Mouse (Mus musculus) heart, embryonic 14.5 days (tissue): ENCODE results near the gene Lrrn2. TPM values are rescaled to one million over a fixed set of nuclear protein-coding genes. Genes with fewer than 3 reads are reported as not detected.

ENCODE experiments used
- ATAC-seq: fragments of 200-750 bp; cut with Nextera tagmentation; 2 replicates; pipeline ENCODE4 v1.8.0; 2017; ENCODE audit warnings: low read depth, moderate TSS enrichment; ENCODE audit not compliant: insufficient number of reproducible peaks, insufficient read depth, low FRiP score
- H3K27ac ChIP-seq, 2 experiments: fragments of 200-500 bp in 1 of 2; fragments of 300-500 bp in 1 of 2; sonication (generic) in 1 of 2; replicated peaks in 1 of 2; 2 replicates each; pipeline ENCODE4 v1.5.1; 2012 to 2014; ENCODE audit warnings: low read depth in 2 of 2, low read length in 2 of 2, control low read depth in 1 of 2, mild to moderate bottlenecking in 1 of 2, mixed read lengths in 1 of 2; ENCODE audit not compliant: control insufficient read depth in 1 of 2, insufficient read depth in 1 of 2
- H3K27me3 ChIP-seq: fragments of 300-500 bp; sonication (generic); 2 replicates; pipeline ENCODE4 v1.6.1; 2014; ENCODE audit warnings: mild to moderate bottlenecking, low read length, control low read depth; ENCODE audit not compliant: control insufficient read depth, insufficient read depth
- H3K36me3 ChIP-seq: fragments of 300-500 bp; sonication (generic); 2 replicates; pipeline ENCODE4 v1.6.1; 2014; ENCODE audit warnings: mild to moderate bottlenecking, control low read depth, low read length, mixed read lengths; ENCODE audit not compliant: control insufficient read depth, insufficient read depth
- H3K4me1 ChIP-seq, 2 experiments: fragments of 200-500 bp in 1 of 2; fragments of 300-500 bp in 1 of 2; sonication (generic) in 1 of 2; 2 replicates each; pipeline ENCODE4 v1.6.1; 2012 to 2014; ENCODE audit warnings: low read length in 2 of 2, control low read depth in 1 of 2, mixed read lengths in 1 of 2; ENCODE audit not compliant: control insufficient read depth in 2 of 2, insufficient read depth in 2 of 2
- H3K4me2 ChIP-seq: fragments of 300-500 bp; sonication (generic); 2 replicates; pipeline ENCODE4 v1.6.1; 2014; ENCODE audit warnings: mild to moderate bottlenecking, low read length
- H3K4me3 ChIP-seq, 2 experiments: fragments of 200-500 bp in 1 of 2; fragments of 300-500 bp in 1 of 2; sonication (generic) in 1 of 2; 2 replicates each; pipeline ENCODE4 v1.5.1; 2012 to 2014; ENCODE audit warnings: low read length in 2 of 2, mild to moderate bottlenecking in 2 of 2, control low read depth in 1 of 2, low read depth in 1 of 2, moderate library complexity in 1 of 2; ENCODE audit not compliant: control insufficient read depth in 1 of 2, insufficient read depth in 1 of 2
- H3K9ac ChIP-seq: fragments of 300-500 bp; sonication (generic); 2 replicates; pipeline ENCODE4 v1.6.1; 2014; ENCODE audit warnings: mild to moderate bottlenecking, low read length
- H3K9me3 ChIP-seq: fragments of 300-500 bp; sonication (generic); 2 replicates; pipeline ENCODE4 v1.6.1; 2016; ENCODE audit warnings: low read length, control low read depth; ENCODE audit not compliant: control insufficient read depth
- WGBS: fragments of 180-500 bp; shearing (Covaris S2); extraction: QIAGEN DNeasy Blood & Tissue Kit; methylation state at CpG from one replicate; pipeline ENCODE4 v1.1.7; 2014; 5-methylcytosine and 5-hydroxymethylcytosine counted together
- polyA plus RNA-seq: library from polyadenylated mRNA; unstranded; fragments of >200 nt; fragmentation: Nextera tagmentation; extraction: Ambion mirVana; gene quantifications from 2 replicates; pipeline ENCODE4 v1.2.1, GENCODE M21; 2014

The Lrrn2 gene
- polyA plus RNA-seq, 1 experiment from 2014 or later = 12.0 TPM

GRCm38 (mm10) chr1:132928907-132929250 is 48.8 kb downstream of the Lrrn2 start:
- no peak overlapping the region for H3K4me3 ChIP-seq
- H3K9me3 ChIP-seq = no peaks in the 10 kb centered on the region
- H3K4me1 ChIP-seq = peaks cover 0 to 3% of the 10 kb centered on the region in 2 experiments; a peak in 2 of 4 replicates
- ATAC-seq = no peak
- H3K4me2 ChIP-seq = no peak overlapping the region
- H3K27me3 ChIP-seq = no peaks in the 10 kb centered on the region
- no peak overlapping the region for H3K9ac ChIP-seq
- H3K36me3 ChIP-seq = no peaks in the 10 kb centered on the region
- H3K27ac ChIP-seq = no peak overlapping the region
- WGBS = 50% methylated on average over 3 of the region's 3 CpGs

GRCm38 (mm10) chr1:132930291-132930690 is 50.2 kb downstream of the Lrrn2 start:
- no peak for ATAC-seq
- no peak overlapping the region for H3K4me3 ChIP-seq
- no peak overlapping the region for H3K4me2 ChIP-seq
- no peaks in the 10 kb centered on the region for H3K27me3 ChIP-seq
- H3K9ac ChIP-seq = no peak overlapping the region
- no peak overlapping the region for H3K27ac ChIP-seq
- peaks cover 0 to 3% of the 10 kb centered on the region in 2 experiments; a peak in 2 of 4 replicates for H3K4me1 ChIP-seq
- no peaks in the 10 kb centered on the region for H3K36me3 ChIP-seq
- no peaks in the 10 kb centered on the region for H3K9me3 ChIP-seq
- WGBS = 79% methylated on average over 4 of the region's 4 CpGs

GRCm38 (mm10) chr1:132932421-132932820 is 52.3 kb downstream of the Lrrn2 start:
- H3K36me3 ChIP-seq = no peaks in the 10 kb centered on the region
- H3K9ac ChIP-seq = no peak overlapping the region
- 53% methylated on average over 2 of the region's 2 CpGs for WGBS
- H3K9me3 ChIP-seq = no peaks in the 10 kb centered on the region
- H3K4me3 ChIP-seq = no peak overlapping the region
- no peaks in the 10 kb centered on the region for H3K27me3 ChIP-seq
- ATAC-seq = no peak
- peaks cover 0 to 3% of the 10 kb centered on the region in 2 experiments; a peak in 2 of 4 replicates for H3K4me1 ChIP-seq
- H3K27ac ChIP-seq = no peak overlapping the region
- no peak overlapping the region for H3K4me2 ChIP-seq

GRCm38 (mm10) chr1:132934856-132935255 is 54.8 kb downstream of the Lrrn2 start:
- Histone ChIP-seq H3K9ac (no peak overlapping the region), H3K4me3 (no peak overlapping the region), H3K4me2 (no peak overlapping the region), H3K36me3 (no peaks in the 10 kb centered on the region), H3K4me1 (peaks cover 0 to 3% of the 10 kb centered on the region in 2 experiments; a peak in 2 of 4 replicates), H3K27me3 (no peaks in the 10 kb centered on the region), H3K9me3 (no peaks in the 10 kb centered on the region), H3K27ac (no peak overlapping the region)
- 32% methylated on average over 7 of the region's 7 CpGs for WGBS
- no peak for ATAC-seq

GRCm38 (mm10) chr1:132937296-132938030 is 57.4 kb downstream of the Lrrn2 start:
- H3K4me3 ChIP-seq = no peak overlapping the region
- no peaks in the 10 kb centered on the region for H3K36me3 ChIP-seq
- ATAC-seq = no peak
- no peaks in the 10 kb centered on the region for H3K27me3 ChIP-seq
- H3K27ac ChIP-seq = no peak overlapping the region
- 85% methylated on average over 26 of the region's 26 CpGs for WGBS
- H3K4me1 ChIP-seq = no peaks in the 10 kb centered on the region; a peak in 1 of 4 replicates
- H3K9me3 ChIP-seq = no peaks in the 10 kb centered on the region
- H3K4me2 ChIP-seq = no peak overlapping the region
- H3K9ac ChIP-seq = no peak overlapping the region

- H3K4me2 ChIP-seq = no peak overlapping the region
- H3K9ac ChIP-seq = no peak overlapping the region
- no peaks in the 10 kb centered on the region for H3K9me3 ChIP-seq
- no peak; the same call in 1 of the 2 replicates for ATAC-seq
- H3K36me3 ChIP-seq = no peaks in the 10 kb centered on the region
- H3K4me1 ChIP-seq = no peaks in the 10 kb centered on the region
- WGBS = 68% methylated on average over 8 of the region's 8 CpGs
- H3K4me3 ChIP-seq = no peak overlapping the region
- H3K27me3 ChIP-seq = no peaks in the 10 kb centered on the region
- H3K27ac ChIP-seq = no peak overlapping the region
These were observed 58.9 kb downstream of the Lrrn2 start for GRCm38 (mm10) chr1:132938975-132939374.

GRCm38 (mm10) chr1:132945826-132946225 is 65.8 kb downstream of the Lrrn2 start:
- Histone ChIP-seq H3K27me3 (no peaks in the 10 kb centered on the region; the same call in 1 of the 2 replicates), H3K4me1 (no peaks in the 10 kb centered on the region), H3K4me3 (no peak overlapping the region), H3K27ac (no peak overlapping the region), H3K36me3 (no peaks in the 10 kb centered on the region), H3K9me3 (no peaks in the 10 kb centered on the region), H3K4me2 (no peak overlapping the region), H3K9ac (no peak overlapping the region)
- 67% methylated on average over 8 of the region's 8 CpGs for WGBS
- ATAC-seq = no peak

GRCm38 (mm10) chr1:132947811-132948210 is 67.7 kb downstream of the Lrrn2 start:
- Histone ChIP-seq H3K27me3 (no peaks in the 10 kb centered on the region; the same call in 1 of the 2 replicates), H3K27ac (no peak overlapping the region), H3K4me1 (no peaks in the 10 kb centered on the region), H3K4me2 (no peak overlapping the region), H3K36me3 (no peaks in the 10 kb centered on the region), H3K9ac (no peak overlapping the region), H3K9me3 (no peaks in the 10 kb centered on the region), H3K4me3 (no peak overlapping the region)
- 66% methylated on average over 7 of the region's 7 CpGs for WGBS
- no peak for ATAC-seq
